Mouse (Mus musculus): ENCODE results near the gene Cul4a. TPM values are rescaled to one million over a fixed set of nuclear protein-coding genes. Genes with fewer than 3 reads are reported as not detected.
"Not testable (repeated sequence)": the region's sequence is repeated elsewhere in the genome, so short reads cannot be mapped to it uniquely, and the experiment has no call there.

The Cul4a gene
- polyA plus RNA-seq, 1 experiment from 2014 or later = 84.9 TPM

GRCm38 (mm10) chr8:13109416-13109960 lies 4.1 kb downstream of the Cul4a start:
- no peaks in the 10 kb centered on the region for H3K27me3 ChIP-seq (ENCODE audit: poor library complexity, severe bottlenecking)
- peaks cover 21% of the 10 kb centered on the region for H3K4me1 ChIP-seq
- H3K27ac ChIP-seq = no peak overlapping the region
- no peak for DNase-seq (ENCODE audit: extremely low spot score, low spot score)
- no peak overlapping the region for H3K4me3 ChIP-seq
- H3K9me3 ChIP-seq = no peaks in the 10 kb centered on the region
- WGBS = 98% methylated on average over 1 of the region's 1 CpGs
- peaks cover 36% of the 10 kb centered on the region for H3K36me3 ChIP-seq (replicated peaks)

GRCm38 (mm10) chr8:13111917-13112316 lies 6.5 kb downstream of the Cul4a start:
- no peak for DNase-seq (ENCODE audit: extremely low spot score, low spot score)
- no peak overlapping the region for H3K4me3 ChIP-seq
- H3K9me3 ChIP-seq = no peaks in the 10 kb centered on the region
- no peak overlapping the region for H3K27ac ChIP-seq
- peaks cover 5% of the 10 kb centered on the region for H3K4me1 ChIP-seq
- no peaks in the 10 kb centered on the region for H3K27me3 ChIP-seq (ENCODE audit: poor library complexity, severe bottlenecking)
- 90% methylated on average over 11 of the region's 11 CpGs for WGBS
- H3K36me3 ChIP-seq (replicated peaks) = peaks cover 49% of the 10 kb centered on the region

- Histone ChIP-seq H3K36me3 (replicated peaks) (peaks cover 46% of the 10 kb centered on the region), H3K27me3 (ENCODE audit: poor library complexity, severe bottlenecking) (no peaks in the 10 kb centered on the region)
- 96% methylated on average over 4 of the region's 4 CpGs for WGBS
Observed at GRCm38 (mm10) chr8:13113232-13113631, 7.8 kb downstream of the Cul4a start.

GRCm38 (mm10) chr8:13117096-13117495 lies 11.7 kb downstream of the Cul4a start:
- peaks cover 4% of the 10 kb centered on the region; the same call in 1 of the 2 replicates for H3K4me1 ChIP-seq
- H3K27ac ChIP-seq = no peak overlapping the region
- DNase-seq (ENCODE audit: extremely low spot score, low spot score) = no peak
- 95% methylated on average over 2 of the region's 2 CpGs for WGBS
- H3K9me3 ChIP-seq = no peaks in the 10 kb centered on the region
- no peaks in the 10 kb centered on the region for H3K27me3 ChIP-seq (ENCODE audit: poor library complexity, severe bottlenecking)
- no peak overlapping the region for H3K4me3 ChIP-seq
- H3K36me3 ChIP-seq (replicated peaks) = peaks cover 76% of the 10 kb centered on the region

More at GRCm38 (mm10) chr8:13113232-13113631, 7.8 kb downstream of the Cul4a start:
- no peaks in the 10 kb centered on the region for H3K9me3 ChIP-seq
- no peak for DNase-seq (ENCODE audit: extremely low spot score, low spot score)
- no peak overlapping the region for H3K27ac ChIP-seq
- peaks cover 4% of the 10 kb centered on the region; the same call in 1 of the 2 replicates for H3K4me1 ChIP-seq
- no peak overlapping the region for H3K4me3 ChIP-seq

GRCm38 (mm10) chr8:13118516-13118915 lies 13.1 kb downstream of the Cul4a start:
- Histone ChIP-seq H3K27me3 (ENCODE audit: poor library complexity, severe bottlenecking) (no peaks in the 10 kb centered on the region), H3K4me3 (no peak overlapping the region), H3K9me3 (no peaks in the 10 kb centered on the region), H3K4me1 (peaks cover 4% of the 10 kb centered on the region; the same call in 1 of the 2 replicates), H3K36me3 (replicated peaks) (peaks cover 78% of the 10 kb centered on the region), H3K27ac (no peak overlapping the region)
- no peak for DNase-seq (ENCODE audit: extremely low spot score, low spot score)
- 91% methylated on average over 3 of the region's 3 CpGs for WGBS

GRCm38 (mm10) chr8:13120882-13121665 lies 15.7 kb downstream of the Cul4a start:
- DNase-seq (ENCODE audit: extremely low spot score, low spot score) = no peak

GRCm38 (mm10) chr8:13122887-13123421 lies 17.5 kb downstream of the Cul4a start:
- Histone ChIP-seq H3K4me1 (no peaks in the 10 kb centered on the region), H3K9me3 (no peaks in the 10 kb centered on the region), H3K27ac (no peak overlapping the region), H3K27me3 (ENCODE audit: poor library complexity, severe bottlenecking) (no peaks in the 10 kb centered on the region), H3K36me3 (replicated peaks) (peaks cover 95% of the 10 kb centered on the region), H3K4me3 (no peak overlapping the region)
- DNase-seq (ENCODE audit: extremely low spot score, low spot score) = no peak
- 94% methylated on average over 7 of the region's 7 CpGs for WGBS

More at GRCm38 (mm10) chr8:13120882-13121665, 15.7 kb downstream of the Cul4a start:
- H3K4me1 ChIP-seq = peaks cover 4% of the 10 kb centered on the region; the same call in 1 of the 2 replicates
- H3K27me3 ChIP-seq (ENCODE audit: poor library complexity, severe bottlenecking) = no peaks in the 10 kb centered on the region
- peaks cover 83% of the 10 kb centered on the region for H3K36me3 ChIP-seq (replicated peaks)
- H3K9me3 ChIP-seq = no peaks in the 10 kb centered on the region
- no peak overlapping the region for H3K27ac ChIP-seq
- 90% methylated on average over 7 of the region's 7 CpGs for WGBS
- no peak overlapping the region for H3K4me3 ChIP-seq

GRCm38 (mm10) chr8:13124897-13125296 lies 19.5 kb downstream of the Cul4a start:
- WGBS = 93% methylated on average over 8 of the region's 8 CpGs
- Histone ChIP-seq H3K27ac (no peak overlapping the region), H3K4me1 (no peaks in the 10 kb centered on the region), H3K27me3 (ENCODE audit: poor library complexity, severe bottlenecking) (no peaks in the 10 kb centered on the region), H3K4me3 (no peak overlapping the region), H3K9me3 (no peaks in the 10 kb centered on the region), H3K36me3 (replicated peaks) (peaks cover 96% of the 10 kb centered on the region)
- no peak for DNase-seq (ENCODE audit: extremely low spot score, low spot score)

GRCm38 (mm10) chr8:13132220-13132619 lies 26.8 kb downstream of the Cul4a start:
- H3K9me3 ChIP-seq; H3K27me3 ChIP-seq (ENCODE audit: poor library complexity, severe bottlenecking); H3K4me1 ChIP-seq; DNase-seq (ENCODE audit: extremely low spot score, low spot score); H3K4me3 ChIP-seq; H3K27ac ChIP-seq: not testable (repeated sequence)
- WGBS = 74% methylated on average over 9 of the region's 9 CpGs
- peaks cover 96% of the 10 kb centered on the region for H3K36me3 ChIP-seq (replicated peaks)

GRCm38 (mm10) chr8:13139641-13140182 lies 34.3 kb downstream of the Cul4a start:
- peaks cover 99% of the 10 kb centered on the region for H3K36me3 ChIP-seq (replicated peaks)
- no peak for DNase-seq (ENCODE audit: extremely low spot score, low spot score)
- no peak overlapping the region for H3K27ac ChIP-seq
- WGBS = 90% methylated on average over 6 of the region's 6 CpGs
- H3K9me3 ChIP-seq = no peaks in the 10 kb centered on the region
- no peak overlapping the region for H3K4me3 ChIP-seq
- H3K27me3 ChIP-seq (ENCODE audit: poor library complexity, severe bottlenecking) = no peaks in the 10 kb centered on the region
- no peaks in the 10 kb centered on the region for H3K4me1 ChIP-seq

GRCm38 (mm10) chr8:13141681-13142080 lies 36.3 kb downstream of the Cul4a start:
- Histone ChIP-seq H3K9me3 (no peaks in the 10 kb centered on the region), H3K27me3 (ENCODE audit: poor library complexity, severe bottlenecking) (no peaks in the 10 kb centered on the region), H3K27ac (no peak overlapping the region), H3K36me3 (replicated peaks) (peaks cover 99% of the 10 kb centered on the region), H3K4me1 (no peaks in the 10 kb centered on the region), H3K4me3 (no peak overlapping the region)
- no peak for DNase-seq (ENCODE audit: extremely low spot score, low spot score)
- WGBS = 89% methylated on average over 5 of the region's 5 CpGs

- no peak overlapping the region for H3K27ac ChIP-seq
- H3K27me3 ChIP-seq (ENCODE audit: poor library complexity, severe bottlenecking) = no peaks in the 10 kb centered on the region
- no peaks in the 10 kb centered on the region for H3K9me3 ChIP-seq
- peaks cover 60% of the 10 kb centered on the region for H3K36me3 ChIP-seq (replicated peaks)
- DNase-seq (ENCODE audit: extremely low spot score, low spot score) = no peak
- H3K4me1 ChIP-seq = no peaks in the 10 kb centered on the region
- H3K4me3 ChIP-seq = no peak overlapping the region
- WGBS = 95% methylated on average over 2 of the region's 2 CpGs
Observed at GRCm38 (mm10) chr8:13148476-13148875, 43.1 kb downstream of the Cul4a start.

GRCm38 (mm10) chr8:13149287-13149686 lies 43.9 kb downstream of the Cul4a start:
- WGBS = 92% methylated on average over 2 of the region's 2 CpGs
- no peaks in the 10 kb centered on the region for H3K27me3 ChIP-seq (ENCODE audit: poor library complexity, severe bottlenecking)
- no peaks in the 10 kb centered on the region for H3K4me1 ChIP-seq
- H3K36me3 ChIP-seq (replicated peaks) = peaks cover 53% of the 10 kb centered on the region
- H3K4me3 ChIP-seq = no peak overlapping the region
- H3K9me3 ChIP-seq = no peaks in the 10 kb centered on the region
- no peak for DNase-seq (ENCODE audit: extremely low spot score, low spot score)
- no peak overlapping the region for H3K27ac ChIP-seq

Measured in forebrain, embryonic 10.5 days (tissue).